Mouse (Mus musculus): Measurements from ENCODE around the gene Card19. TPM values are rescaled to one million over a fixed set of nuclear protein-coding genes. Genes with fewer than 3 reads are reported as not detected.

The Card19 gene
- polyA plus RNA-seq, 1 experiment = 22.0 TPM

DNA sequence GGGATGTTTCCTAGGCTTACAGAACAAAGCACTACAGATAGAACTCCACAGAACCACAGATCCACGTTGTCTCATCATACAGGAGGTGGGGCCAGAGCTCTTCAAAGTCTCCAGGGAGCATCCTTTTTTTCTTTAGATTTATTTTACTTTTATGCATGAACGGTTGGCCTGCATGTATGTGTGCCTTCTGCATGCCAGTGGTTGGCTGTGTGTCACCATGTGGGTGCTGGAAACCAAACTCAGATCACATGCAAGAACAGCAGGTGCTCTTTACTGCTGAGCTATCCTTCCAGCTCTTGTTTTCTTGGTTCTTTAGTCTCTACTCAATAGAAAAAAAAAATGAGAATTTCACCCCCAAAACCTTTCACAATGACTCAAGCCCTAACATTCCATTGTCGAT lies 33.1 kb upstream of the Card19 start:
- Histone ChIP-seq H3K4me1 (ENCODE audit: control insufficient read depth, insufficient read depth, low read length) (peaks cover 17% of the 10 kb centered on the region), H3K4me3 (ENCODE audit: control insufficient read depth, low read depth, low read length) (no peak overlapping the region), H3K27me3 (ENCODE audit: control insufficient read depth, insufficient read depth, low read length) (no peaks in the 10 kb centered on the region), H3K36me3 (ENCODE audit: control insufficient read depth, insufficient read depth, low read length) (no peaks in the 10 kb centered on the region), H3K27ac (ENCODE audit: control insufficient read depth, insufficient read depth, low read depth, low read length) (no peak overlapping the region)
- TF ChIP-seq CTCF (IDR thresholded peaks at IDR 0.05; ENCODE audit: control insufficient read depth, insufficient read depth, insufficient replicate concordance, low read depth, low read length) (no peak), POLR2A (IDR thresholded peaks at IDR 0.05; ENCODE audit: control insufficient read depth, low read depth, low read length) (no peak)

DNA sequence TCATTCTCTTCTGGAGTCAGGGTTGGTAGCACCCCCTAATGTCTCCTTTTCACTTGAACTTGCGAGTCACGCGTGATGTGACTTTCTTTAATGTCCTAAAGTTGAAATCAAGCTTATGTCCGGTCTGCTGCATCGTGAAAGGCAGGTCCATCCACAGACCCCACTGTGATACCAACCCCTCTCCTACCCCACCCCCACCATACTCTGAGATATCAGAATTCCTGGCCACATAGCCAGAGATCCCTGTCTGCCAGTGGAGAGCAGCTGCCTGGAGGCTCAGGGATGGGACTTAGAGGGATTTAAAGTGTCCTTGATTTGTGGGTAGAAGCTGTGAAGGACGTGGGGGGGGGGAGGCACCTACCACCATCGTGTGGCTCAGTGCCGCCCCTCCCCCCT lies 32.6 kb upstream of the Card19 start, which contains the start of gene Susd3:
Gene Susd3 (minus strand): TSS at position 240 of the 396 bp plus-strand sequence.
- H3K36me3 ChIP-seq (ENCODE audit: control insufficient read depth, insufficient read depth, low read length) = no peaks in the 10 kb centered on the region
- peaks cover 17% of the 10 kb centered on the region for H3K4me1 ChIP-seq (ENCODE audit: control insufficient read depth, insufficient read depth, low read length)
- TF ChIP-seq POLR2A (IDR thresholded peaks at IDR 0.05; ENCODE audit: control insufficient read depth, low read depth, low read length) (no peak), CTCF (IDR thresholded peaks at IDR 0.05; ENCODE audit: control insufficient read depth, insufficient read depth, insufficient replicate concordance, low read depth, low read length) (no peak)
- H3K27ac ChIP-seq (ENCODE audit: control insufficient read depth, insufficient read depth, low read depth, low read length) = peak within 1 kb of the TSS; percentile 81
- peak within 1 kb of the TSS; percentile 82 for H3K4me3 ChIP-seq (ENCODE audit: control insufficient read depth, low read depth, low read length)
- H3K27me3 ChIP-seq (ENCODE audit: control insufficient read depth, insufficient read depth, low read length) = no peaks in the 10 kb centered on the region

DNA sequence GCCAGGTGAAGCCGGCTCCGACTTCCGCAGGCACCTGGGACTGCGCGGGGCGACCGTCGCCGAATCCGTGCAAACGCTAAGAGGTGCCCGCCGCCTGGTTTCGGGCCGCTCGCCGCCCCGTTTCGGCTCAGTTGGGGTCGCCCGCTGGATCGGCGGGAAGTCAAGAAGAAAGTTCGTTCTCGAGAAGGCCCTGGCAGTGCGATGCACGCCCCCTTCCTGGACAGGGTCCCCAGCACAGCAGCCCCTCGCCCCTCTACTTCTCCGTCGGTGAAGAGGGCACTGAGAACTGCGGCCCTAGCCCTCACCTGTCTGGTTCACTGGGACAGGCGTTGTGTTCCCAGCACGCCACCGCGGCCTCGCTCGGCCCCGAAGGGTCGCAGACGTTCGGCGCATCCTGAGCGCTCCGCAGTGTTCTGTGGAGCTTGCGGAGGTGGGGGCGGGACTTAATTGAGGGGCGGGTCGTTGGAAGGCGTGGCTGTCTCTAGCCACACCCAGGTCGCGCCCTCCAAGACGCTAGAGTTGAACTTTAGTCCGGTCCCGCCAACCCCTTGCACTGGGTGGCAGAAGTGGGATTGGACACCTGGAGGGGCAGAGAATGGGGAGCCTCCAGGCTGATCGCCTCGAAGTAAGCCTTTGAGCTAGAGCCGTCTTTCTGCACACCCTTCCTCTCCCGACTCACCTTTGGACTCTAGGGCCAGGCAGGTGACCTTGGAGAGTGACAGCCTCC lies 32.1 kb upstream of the Card19 start:
- peak overlapping the region; percentile 82 for H3K4me3 ChIP-seq (ENCODE audit: control insufficient read depth, low read depth, low read length)
- H3K36me3 ChIP-seq (ENCODE audit: control insufficient read depth, insufficient read depth, low read length) = no peaks in the 10 kb centered on the region
- TF ChIP-seq CTCF (IDR thresholded peaks at IDR 0.05; ENCODE audit: control insufficient read depth, insufficient read depth, insufficient replicate concordance, low read depth, low read length) (no peak), POLR2A (IDR thresholded peaks at IDR 0.05; ENCODE audit: control insufficient read depth, low read depth, low read length) (peak; percentile 81)
- H3K27ac ChIP-seq (ENCODE audit: control insufficient read depth, insufficient read depth, low read depth, low read length) = peak overlapping the region; percentile 81
- peaks cover 17% of the 10 kb centered on the region for H3K4me1 ChIP-seq (ENCODE audit: control insufficient read depth, insufficient read depth, low read length)
- H3K27me3 ChIP-seq (ENCODE audit: control insufficient read depth, insufficient read depth, low read length) = no peaks in the 10 kb centered on the region

DNA sequence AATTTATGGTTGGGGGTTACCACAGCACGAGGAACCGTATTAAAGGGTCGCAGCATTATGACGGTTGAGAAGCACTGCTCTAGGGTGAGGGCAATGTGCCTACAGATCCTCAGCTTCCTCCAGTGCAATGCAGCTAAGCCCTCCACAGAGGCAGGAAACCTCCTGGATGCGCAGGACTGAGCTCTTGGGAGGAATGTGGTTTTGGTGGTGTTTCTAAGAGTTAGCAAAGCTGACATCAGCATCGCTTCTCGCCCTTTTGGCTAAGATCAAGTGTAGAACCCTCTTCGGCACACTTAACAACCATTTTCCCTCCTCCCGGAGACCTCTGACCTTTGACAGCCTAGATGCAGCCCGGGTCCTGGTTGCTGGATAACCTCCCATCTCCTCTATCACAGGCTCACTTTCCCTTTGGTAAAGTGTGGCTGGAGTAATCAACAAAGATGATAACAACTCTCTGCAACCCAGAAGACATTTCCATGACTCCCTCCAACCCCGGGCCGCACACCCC lies 31.4 kb upstream of the Card19 start:
- Histone ChIP-seq H3K4me3 (ENCODE audit: control insufficient read depth, low read depth, low read length) (peak overlapping the region; percentile 82), H3K36me3 (ENCODE audit: control insufficient read depth, insufficient read depth, low read length) (no peaks in the 10 kb centered on the region), H3K4me1 (ENCODE audit: control insufficient read depth, insufficient read depth, low read length) (peaks cover 17% of the 10 kb centered on the region), H3K27me3 (ENCODE audit: control insufficient read depth, insufficient read depth, low read length) (no peaks in the 10 kb centered on the region), H3K27ac (ENCODE audit: control insufficient read depth, insufficient read depth, low read depth, low read length) (peak overlapping the region; percentile 81)
- TF ChIP-seq POLR2A (IDR thresholded peaks at IDR 0.05; ENCODE audit: control insufficient read depth, low read depth, low read length) (no peak), CTCF (IDR thresholded peaks at IDR 0.05; ENCODE audit: control insufficient read depth, insufficient read depth, insufficient replicate concordance, low read depth, low read length) (no peak)

DNA sequence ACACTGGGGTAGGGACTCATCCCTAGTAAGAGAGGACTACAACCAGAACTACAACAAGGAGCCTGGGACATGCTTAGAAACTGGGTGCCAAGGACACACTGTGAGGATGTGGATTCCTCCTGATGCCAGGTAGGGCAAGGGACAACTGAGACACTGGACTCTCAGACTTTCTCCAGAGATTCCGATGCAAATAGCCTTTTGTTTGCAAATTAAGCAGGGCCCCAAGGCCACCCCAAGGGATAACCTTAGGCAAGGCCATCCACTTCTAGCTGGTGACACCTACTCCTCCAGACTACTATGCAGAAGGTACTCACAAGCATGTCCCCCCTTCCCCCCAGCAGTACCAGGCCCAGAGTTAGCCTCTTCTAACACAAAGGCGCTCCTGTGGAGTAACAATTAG lies 30.8 kb upstream of the Card19 start:
- TF ChIP-seq CTCF (IDR thresholded peaks at IDR 0.05; ENCODE audit: control insufficient read depth, insufficient read depth, insufficient replicate concordance, low read depth, low read length) (no peak), POLR2A (IDR thresholded peaks at IDR 0.05; ENCODE audit: control insufficient read depth, low read depth, low read length) (no peak)
- Histone ChIP-seq H3K27me3 (ENCODE audit: control insufficient read depth, insufficient read depth, low read length) (no peaks in the 10 kb centered on the region), H3K4me3 (ENCODE audit: control insufficient read depth, low read depth, low read length) (peak overlapping the region; percentile 82), H3K27ac (ENCODE audit: control insufficient read depth, insufficient read depth, low read depth, low read length) (peak overlapping the region; percentile 81), H3K4me1 (ENCODE audit: control insufficient read depth, insufficient read depth, low read length) (peaks cover 17% of the 10 kb centered on the region), H3K36me3 (ENCODE audit: control insufficient read depth, insufficient read depth, low read length) (no peaks in the 10 kb centered on the region)

DNA sequence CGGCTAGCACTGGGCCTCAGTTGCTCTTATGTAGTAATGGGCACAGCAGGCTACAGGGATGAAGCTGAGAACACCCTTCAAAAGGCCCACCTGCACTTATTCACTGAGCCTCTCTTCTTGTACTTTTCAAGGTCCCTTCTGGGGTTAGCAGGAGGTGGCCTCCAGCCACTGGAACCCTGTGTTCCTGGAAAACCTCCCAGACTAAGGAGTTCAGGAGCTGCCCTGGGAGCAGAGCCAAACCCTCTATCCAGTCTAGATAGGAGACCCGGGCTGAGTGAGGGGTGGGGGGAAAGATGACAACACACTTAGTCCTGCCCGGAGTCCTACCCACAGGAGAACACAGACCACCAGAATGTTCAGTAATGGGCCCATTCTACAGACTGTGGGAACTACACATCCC lies 30.2 kb upstream of the Card19 start:
- no peaks in the 10 kb centered on the region for H3K36me3 ChIP-seq (ENCODE audit: control insufficient read depth, insufficient read depth, low read length)
- peak overlapping the region; percentile 82; the same call in 1 of the 2 replicates for H3K4me3 ChIP-seq (ENCODE audit: control insufficient read depth, low read depth, low read length)
- no peaks in the 10 kb centered on the region for H3K27me3 ChIP-seq (ENCODE audit: control insufficient read depth, insufficient read depth, low read length)
- TF ChIP-seq CTCF (IDR thresholded peaks at IDR 0.05; ENCODE audit: control insufficient read depth, insufficient read depth, insufficient replicate concordance, low read depth, low read length) (no peak), POLR2A (IDR thresholded peaks at IDR 0.05; ENCODE audit: control insufficient read depth, low read depth, low read length) (no peak)
- peaks cover 17% of the 10 kb centered on the region for H3K4me1 ChIP-seq (ENCODE audit: control insufficient read depth, insufficient read depth, low read length)
- H3K27ac ChIP-seq (ENCODE audit: control insufficient read depth, insufficient read depth, low read depth, low read length) = peak overlapping the region; percentile 81

DNA sequence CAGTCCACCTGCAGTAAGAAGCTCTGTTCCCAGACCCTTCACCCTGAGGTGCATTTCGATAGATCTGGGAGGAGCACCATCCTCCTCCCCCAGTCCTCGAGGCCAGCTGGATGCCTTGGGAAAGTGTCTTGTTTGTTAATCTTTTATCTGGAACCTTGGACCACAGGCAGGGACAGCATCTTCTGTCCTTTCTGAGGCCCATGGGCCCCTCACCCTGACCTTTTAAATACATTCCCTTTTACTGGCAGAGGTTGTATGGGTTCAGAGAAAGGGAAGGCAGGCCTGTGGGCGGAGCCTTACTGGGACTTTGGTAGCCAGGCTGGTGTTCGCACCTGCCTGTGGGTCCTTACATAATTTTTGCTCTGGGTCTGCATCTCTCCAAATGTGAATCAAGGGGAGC lies 29.4 kb upstream of the Card19 start:
- Histone ChIP-seq H3K4me3 (ENCODE audit: control insufficient read depth, low read depth, low read length) (no peak overlapping the region), H3K27ac (ENCODE audit: control insufficient read depth, insufficient read depth, low read depth, low read length) (peak overlapping the region; percentile 88), H3K27me3 (ENCODE audit: control insufficient read depth, insufficient read depth, low read length) (no peaks in the 10 kb centered on the region), H3K4me1 (ENCODE audit: control insufficient read depth, insufficient read depth, low read length) (peaks cover 17% of the 10 kb centered on the region), H3K36me3 (ENCODE audit: control insufficient read depth, insufficient read depth, low read length) (no peaks in the 10 kb centered on the region)
- TF ChIP-seq POLR2A (IDR thresholded peaks at IDR 0.05; ENCODE audit: control insufficient read depth, low read depth, low read length) (no peak), CTCF (IDR thresholded peaks at IDR 0.05; ENCODE audit: control insufficient read depth, insufficient read depth, insufficient replicate concordance, low read depth, low read length) (no peak)

All from testis, adult 2 months (tissue).